Mouse (Mus musculus): ENCODE measurements around the gene Crtam.

The Crtam gene

DNA sequence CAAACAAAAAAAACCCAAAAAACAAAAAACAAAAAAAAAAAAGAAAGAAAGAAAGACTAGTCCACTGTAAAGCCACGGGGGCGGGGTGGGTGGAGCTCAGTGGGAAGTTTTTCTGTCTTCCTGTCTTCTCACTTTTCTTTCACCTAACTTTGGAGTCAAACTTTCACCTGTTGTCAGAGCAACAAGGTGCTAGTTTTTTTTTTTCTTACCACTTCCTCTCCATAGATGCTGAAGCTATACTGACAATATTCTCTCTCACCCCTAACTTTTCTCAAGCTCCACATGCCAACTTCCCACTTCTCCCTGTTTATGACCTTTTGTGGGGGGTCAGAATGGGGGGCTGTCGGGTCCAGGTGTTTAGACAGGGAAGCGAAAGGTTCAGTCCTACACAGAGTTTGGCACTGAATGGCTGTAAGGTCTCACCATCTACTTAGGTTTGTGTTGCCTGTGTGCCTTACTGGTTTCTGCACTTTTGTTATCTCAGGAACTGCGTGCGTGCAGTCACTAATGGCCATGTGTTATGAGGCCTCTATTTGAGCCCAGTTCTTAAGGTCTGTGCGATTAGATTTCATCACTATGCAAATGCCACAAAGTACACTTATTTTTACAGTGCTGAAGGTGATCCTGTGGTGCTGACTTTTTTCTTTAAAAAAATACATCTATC lies 7.2 kb downstream of the Crtam start:
- no peak for DNase-seq

DNA sequence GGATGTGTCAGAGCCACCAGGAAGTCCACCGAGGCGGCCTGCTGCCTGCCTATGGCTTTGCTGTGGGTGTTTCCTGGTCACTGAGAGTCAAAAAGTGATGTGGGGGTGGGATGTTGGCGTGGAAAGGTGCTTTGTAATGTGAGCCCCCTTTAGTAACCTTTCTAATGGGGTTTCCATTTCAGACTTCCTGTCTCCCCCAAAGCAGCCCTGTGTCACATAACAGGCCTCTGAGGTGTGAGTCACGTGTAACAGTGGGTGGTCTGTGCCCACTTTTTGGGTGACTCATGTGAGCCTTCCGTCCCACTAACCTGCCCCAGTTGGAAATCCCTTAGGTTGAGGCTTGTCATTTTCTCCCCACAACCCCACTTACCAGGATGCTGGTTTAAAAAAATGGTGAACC lies 10.4 kb downstream of the Crtam start:
- no peak for DNase-seq

DNA sequence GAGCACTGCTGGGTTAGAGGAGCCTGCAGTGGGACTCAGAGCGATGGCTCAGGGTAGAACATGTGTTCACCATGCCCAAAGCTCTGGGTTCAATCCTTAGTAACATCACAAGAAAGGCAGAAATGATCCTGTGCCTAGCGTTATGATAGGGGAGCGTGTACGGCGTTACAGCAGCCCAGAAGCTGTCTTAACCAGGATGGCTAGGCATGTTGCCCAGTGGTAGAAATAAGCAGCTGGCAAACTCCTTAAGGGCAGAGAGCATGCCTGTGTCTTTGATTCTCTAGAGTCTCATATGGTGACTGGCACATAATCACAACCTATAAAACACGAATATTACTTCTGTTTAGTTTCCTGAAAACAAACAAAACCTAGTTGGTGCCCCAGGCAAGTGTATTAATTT lies 12.9 kb downstream of the Crtam start:
- no peak for DNase-seq

DNA sequence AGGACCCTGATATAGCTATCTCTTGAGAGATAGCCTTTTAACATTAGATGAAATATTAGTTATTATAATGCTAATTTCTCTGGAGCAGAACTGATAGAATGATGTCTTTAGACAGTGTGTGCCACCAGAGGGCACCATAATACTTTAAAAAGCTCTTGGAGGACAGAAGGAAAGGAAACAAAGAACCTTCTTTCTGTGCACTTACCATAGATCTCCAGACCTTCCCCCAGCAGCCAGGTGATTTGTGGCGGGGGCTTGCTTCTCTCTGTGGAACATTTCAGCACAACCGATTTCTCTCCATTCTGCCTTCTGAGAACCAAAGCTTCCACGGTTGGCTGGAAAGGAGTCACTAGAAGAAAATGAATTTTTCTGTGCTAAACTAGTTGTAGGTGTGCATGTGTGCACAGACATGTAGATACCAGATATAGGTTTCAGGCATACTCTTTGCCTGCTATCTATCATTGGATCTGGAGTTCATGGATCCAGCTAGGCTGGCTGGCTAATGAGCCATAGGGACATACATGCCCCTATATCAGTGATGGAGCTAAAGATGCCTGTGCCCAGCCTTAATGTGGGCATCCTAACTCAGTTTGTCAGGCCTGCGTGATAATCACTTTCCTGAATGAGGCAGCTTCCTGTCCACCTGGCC lies 14.4 kb downstream of the Crtam start:
- DNase-seq: peak; percentile 49

DNA sequence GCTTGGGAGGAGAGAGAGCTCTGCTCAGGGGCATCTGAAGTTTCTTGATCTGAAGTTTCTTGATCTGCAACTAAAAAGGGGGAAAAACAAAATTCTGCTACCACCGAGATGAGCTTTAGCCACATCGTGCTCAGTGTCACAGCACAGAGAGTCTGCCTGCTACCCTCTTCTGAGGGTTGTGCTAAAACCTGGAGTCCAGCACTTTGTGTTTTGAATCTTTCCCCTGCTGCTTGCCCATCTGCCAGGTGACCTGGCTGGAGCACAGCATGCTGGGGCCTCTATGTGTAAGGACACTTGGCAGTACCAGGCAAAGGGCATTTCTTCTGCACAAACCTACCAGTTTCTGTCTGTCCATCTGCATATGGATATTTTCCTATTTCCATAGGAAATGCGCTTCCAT lies 20.1 kb downstream of the Crtam start:
- no peak for DNase-seq

DNA sequence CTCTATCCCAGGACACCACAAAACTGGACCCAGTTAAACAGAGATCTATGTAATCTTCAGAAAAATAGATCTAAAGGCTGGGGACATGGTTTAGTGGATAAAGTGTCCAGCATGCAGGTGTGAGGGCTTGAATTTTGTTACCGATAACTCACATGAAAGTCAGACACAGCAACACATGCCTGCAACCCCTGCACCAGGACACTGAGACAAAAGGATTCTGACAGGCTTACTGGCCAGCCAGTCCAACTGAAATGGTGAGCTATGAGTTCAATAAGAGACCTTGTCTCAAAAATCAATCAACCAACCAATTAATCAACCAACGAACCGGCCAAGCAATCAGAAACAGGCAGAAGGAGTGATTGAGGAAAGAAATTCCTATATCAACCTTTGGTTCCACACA lies 20.7 kb downstream of the Crtam start:
- DNase-seq: no peak

DNA sequence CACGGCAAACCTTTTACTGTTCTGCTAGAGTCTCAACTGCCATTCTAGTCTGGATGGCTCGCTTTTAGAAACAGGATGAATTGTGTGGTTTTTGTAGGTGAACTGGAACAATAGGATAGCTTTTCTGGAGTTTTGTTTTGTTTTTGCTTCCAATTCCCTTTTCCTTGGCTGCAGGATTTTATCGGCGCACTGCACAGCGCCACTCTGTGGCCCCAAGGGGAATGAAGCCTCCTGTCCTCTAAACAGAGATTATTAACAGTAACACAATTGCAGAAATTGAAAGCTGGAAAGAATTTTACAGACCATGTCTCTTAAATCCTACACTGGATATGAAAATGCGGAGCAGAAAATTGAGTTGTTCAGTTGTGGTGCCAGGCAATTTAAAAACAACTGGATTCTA lies 21.9 kb downstream of the Crtam start:
- DNase-seq: peak; percentile 30

DNA sequence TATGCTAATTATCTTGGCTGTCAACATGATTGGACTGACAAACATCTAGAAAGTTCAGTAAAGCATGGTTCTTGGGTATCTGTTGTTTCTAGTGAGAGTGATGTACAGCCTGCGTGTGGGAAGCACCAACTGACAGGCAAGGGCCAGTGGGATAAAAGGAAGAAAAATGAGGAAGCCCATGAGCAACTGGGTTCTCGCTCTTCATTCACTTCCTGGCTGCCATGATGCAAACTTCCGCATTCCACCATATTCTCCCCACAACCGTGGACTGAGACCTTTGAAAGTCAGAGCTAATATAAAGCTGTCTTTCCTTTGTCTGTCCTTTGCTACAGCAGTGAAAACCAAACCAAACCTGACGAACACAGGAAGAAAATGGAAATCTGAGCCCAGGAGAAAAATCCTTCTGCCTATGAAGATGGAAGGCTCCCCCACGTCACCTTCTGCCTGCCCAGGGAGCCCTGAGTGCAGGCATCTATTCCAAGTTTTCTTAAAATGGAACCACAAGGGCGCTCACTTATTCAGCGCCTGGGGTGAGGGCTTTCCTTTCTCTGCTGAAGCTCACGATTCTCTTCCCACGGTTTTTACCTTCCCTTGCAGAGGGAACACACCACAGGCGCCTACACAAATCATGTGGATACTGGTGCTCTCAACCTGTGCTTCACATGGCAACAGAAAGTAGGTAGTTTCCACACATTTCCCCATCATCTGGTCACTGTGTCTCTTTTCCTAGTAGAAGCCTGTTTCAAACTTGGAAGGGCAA lies 30.2 kb downstream of the Crtam start:
- no peak for DNase-seq

DNA sequence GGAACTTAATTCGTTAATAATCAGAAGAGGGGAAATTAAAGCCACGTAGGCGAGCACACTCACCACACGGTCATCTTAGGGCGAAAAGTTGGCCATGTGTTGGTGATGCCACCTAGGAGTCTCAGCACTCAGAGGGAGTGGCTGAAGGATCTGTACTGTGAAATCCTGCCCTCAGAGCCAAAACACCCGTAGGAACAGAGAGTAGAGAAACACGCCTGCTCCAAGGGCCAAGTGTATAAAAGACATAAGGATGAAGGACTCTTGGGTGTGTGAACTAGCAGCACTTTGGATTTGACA lies 40.1 kb downstream of the Crtam start:
- DNase-seq: no peak

DNA sequence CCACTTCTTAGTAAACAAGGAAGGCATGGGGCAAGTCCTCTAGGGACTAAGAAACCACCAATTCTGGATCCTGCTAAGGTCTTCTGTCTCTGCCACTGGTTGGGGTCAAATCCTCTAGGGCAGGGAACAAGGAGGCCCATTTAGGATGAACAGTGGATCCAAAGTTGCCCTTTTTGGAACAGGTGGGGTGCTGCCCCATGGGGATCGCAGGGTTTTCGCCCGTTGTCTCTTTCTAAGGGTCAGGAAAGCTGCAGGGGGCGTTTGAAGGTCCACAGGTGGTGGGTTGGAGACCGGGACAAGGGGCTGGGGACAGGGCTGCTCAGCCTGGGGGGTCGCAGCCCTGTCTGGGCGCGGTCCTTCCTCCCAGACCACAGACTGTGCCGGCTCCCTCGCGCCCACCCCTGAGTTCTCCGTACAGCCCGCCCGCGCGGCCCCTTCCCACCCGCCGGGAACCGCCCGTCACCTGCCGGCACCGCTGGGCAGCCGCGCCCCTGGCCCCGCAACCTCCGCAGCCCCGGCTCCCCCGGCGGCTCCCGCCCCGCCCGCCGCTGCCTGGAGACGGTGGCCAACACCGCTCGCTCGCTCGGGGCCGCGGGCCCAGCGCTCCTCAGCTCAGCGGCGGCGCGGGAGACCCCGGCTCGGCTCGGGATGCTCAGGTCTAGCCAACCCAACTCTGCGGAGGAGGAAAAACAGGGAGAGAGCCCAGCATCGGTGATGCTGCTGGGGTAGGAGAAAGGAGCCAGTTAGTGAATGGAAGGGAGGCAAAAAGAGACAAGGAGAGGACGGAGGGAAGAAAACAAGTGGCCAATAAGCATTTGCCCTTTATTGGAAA lies 40.6 kb downstream of the Crtam start, which contains the start of gene Jhy:
Gene Jhy, minus strand, starts transcription at position 533 of the 832 bp plus-strand sequence.
- peak; percentile 20 for DNase-seq

DNA sequence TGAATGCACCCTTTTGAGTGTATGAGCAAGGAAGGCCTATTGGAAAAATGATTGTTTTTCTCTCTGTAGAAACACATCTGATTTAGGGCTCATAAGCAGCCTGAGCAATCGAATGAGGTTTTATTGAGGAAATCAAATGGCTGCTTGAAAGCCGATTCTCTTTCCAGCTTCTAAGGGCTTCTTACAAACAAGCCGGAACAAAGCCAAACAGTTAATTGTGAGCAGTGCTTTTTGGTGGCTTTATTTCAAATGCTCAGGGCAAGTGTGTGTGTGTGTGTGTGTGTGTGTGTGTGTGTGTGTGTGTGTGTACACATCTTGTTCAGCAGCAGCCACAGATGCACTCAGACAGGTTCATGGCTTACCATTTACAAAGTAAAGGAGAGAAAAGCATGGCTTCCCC lies 43.0 kb downstream of the Crtam start:
- no peak for DNase-seq

DNA sequence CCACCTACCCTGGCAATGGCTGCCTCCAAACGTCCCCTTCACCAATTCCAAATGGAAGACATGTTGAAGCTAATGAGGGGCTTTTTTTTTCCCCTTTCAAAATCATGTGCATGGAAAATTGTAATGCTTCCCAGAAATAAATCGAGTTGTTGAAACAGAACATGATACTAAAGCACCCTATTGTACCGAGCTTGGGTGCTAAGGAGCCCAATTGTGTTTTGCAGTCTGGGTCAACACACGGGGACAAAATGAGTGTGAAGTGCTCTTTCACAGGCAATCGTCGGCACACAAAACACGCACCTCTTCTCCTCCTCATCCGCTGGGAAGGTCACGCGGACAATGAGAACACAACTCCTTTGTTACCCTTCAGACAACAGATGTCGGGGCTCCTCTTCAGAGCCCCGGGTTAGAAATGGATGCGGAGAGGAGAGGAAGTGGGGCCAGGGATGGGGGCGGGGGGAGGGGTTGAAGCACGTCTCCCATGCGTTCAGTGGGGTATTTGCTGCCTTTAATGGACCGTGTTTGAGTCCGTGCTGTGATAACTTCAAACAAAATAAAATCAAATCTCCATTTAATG lies 55.3 kb downstream of the Crtam start:
- no peak for DNase-seq

DNA sequence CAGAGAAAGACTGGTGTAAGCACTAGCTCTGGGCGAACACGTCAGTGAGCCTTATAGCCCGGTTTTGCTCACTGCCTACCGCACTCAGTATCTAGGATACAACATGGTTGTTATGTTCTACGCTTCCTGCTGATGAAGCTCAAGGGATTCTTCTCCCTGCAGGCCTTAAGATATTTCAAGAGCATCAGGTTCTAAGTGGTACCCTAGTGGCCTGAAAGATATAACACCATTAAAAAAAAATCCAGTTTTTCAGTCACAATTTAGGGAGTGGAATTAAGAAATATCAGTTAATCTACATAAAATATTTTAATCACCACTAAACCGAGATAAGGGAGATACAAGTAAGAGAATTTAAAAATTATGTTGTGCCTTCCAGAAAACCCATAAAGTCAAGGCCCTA lies 56.0 kb downstream of the Crtam start:
- no peak for DNase-seq

DNA sequence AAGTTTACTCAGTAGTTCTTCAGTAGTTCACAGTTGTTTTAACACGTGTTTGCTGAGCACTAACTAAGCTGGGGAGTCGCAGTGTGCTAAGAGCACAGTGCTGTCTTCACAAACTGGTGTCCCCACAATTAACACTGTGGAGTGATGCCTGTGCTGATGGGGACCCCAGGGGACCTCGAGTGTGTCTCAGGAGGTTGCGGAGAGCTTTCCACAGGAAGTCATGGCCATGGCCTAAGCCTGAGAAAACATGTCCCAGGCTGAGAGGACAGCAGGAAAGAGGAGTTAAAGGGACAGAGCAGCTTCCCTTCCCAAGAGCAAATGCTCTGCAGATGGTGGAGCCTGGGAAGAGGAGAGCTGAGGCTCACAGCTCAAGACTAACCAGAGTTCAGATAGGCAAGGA lies 57.3 kb downstream of the Crtam start:
- DNase-seq: no peak

DNA sequence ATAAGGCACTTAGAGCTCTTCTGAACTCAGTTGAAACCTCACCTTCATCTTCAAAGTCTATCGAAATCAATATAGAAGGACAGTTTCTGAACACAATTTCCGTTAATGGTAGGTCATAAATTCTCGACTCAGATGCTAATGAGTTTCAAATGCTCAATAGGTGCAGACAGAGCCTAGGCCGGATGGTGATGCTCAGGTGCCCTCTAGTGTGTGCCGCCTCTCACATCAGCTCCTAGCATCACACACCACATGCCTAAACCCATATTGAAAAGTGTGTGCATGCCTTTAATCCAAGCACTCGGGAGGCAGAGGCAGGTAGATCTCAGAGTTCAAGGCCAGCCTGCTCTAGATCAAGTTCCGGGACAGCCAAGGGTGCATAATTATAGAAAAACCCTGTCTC lies 67.0 kb downstream of the Crtam start:
- no peak for DNase-seq

DNA sequence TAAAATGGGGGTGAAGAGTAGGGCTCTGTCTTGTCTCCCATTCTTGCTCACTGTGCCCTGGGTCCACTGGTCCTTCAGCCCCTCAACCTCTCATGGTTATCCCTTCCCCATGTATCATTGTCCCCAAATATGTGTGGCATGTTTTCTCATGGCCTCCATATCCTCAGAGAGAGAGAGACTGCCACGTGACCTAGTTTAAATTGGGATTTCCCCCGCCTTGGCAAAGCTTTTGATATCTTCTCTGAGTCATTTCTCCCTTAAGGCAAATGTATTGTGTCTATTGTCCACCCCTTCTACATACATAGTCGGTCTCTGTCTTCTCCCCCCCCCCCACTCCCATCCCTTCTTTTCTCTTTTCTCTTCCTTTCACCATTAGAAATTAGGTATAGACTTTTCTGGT lies 71.1 kb downstream of the Crtam start:
- DNase-seq: no peak

DNA sequence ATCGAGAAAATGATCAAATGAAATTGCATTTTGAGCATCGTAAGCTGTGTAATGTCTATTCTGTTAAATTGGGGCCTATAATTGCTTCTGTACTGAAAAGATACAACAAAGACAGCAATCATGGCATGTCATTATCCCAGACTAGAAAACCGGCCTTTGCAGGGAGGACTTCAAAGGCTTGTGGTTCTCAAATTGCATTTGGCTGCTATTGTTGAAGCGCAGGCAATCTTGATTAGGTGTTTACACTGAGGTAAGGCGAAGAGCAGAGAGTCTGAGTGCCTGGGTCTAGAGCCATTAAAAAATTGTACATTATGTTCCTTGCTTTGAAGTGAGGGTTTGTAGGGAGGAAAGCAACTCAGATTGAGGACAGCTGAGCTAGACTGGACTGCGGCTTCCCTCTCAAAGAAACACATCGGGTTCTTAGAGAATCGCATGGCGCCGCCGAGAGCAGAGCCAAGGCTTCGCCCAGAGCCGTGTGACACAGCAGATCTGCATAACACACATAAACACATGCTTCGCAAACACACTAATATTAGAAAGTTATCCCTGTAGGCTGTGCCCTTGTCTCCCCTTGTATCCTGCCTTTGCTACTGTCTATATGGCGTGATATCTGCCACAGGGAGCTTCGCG lies 77.0 kb downstream of the Crtam start:
- no peak for DNase-seq
